Mouse (Mus musculus) midbrain, embryonic 12.5 days (tissue): ENCODE results near the gene Med26. TPM values are rescaled to one million over a fixed set of nuclear protein-coding genes. Genes with fewer than 3 reads are reported as not detected.

ENCODE experiments used
- ATAC-seq: fragments of 200-750 bp; cut with Nextera tagmentation; 2 replicates; pipeline ENCODE4 v1.8.0; 2017; ENCODE audit warnings: low read depth, moderate TSS enrichment, moderate library complexity; ENCODE audit not compliant: low FRiP score
- H3K27ac ChIP-seq: fragments of 300-500 bp; sonication (generic); replicated peaks from 2 replicates; pipeline ENCODE4 v1.5.1; 2016; ENCODE audit warnings: mild to moderate bottlenecking
- H3K27me3 ChIP-seq: fragments of 300-500 bp; sonication (generic); 2 replicates; pipeline ENCODE4 v1.6.1; 2016; ENCODE audit warnings: mild to moderate bottlenecking
- H3K36me3 ChIP-seq: fragments of 300-500 bp; sonication (generic); 2 replicates; pipeline ENCODE4 v1.6.1; 2016
- H3K4me1 ChIP-seq: fragments of 300-500 bp; sonication (generic); 2 replicates; pipeline ENCODE4 v1.6.1; 2016
- H3K4me2 ChIP-seq: fragments of 300-500 bp; sonication (generic); replicated peaks from 2 replicates; pipeline ENCODE4 v1.6.1; 2016; ENCODE audit warnings: mild to moderate bottlenecking, moderate library complexity
- H3K4me3 ChIP-seq: fragments of 300-500 bp; sonication (generic); 2 replicates; pipeline ENCODE4 v1.5.1; 2016; ENCODE audit warnings: mild to moderate bottlenecking
- H3K9ac ChIP-seq: fragments of 300-500 bp; sonication (generic); replicated peaks from 2 replicates; pipeline ENCODE4 v1.6.1; 2016; ENCODE audit warnings: mild to moderate bottlenecking, moderate library complexity
- H3K9me3 ChIP-seq: fragments of 300-500 bp; sonication (generic); 2 replicates; pipeline ENCODE4 v1.6.1; 2016; ENCODE audit warnings: mild to moderate bottlenecking
- WGBS: fragments of 180-500 bp; shearing (Covaris S2); methylation state at CpG from one replicate; pipeline ENCODE4 v1.1.7; 2016; 5-methylcytosine and 5-hydroxymethylcytosine counted together
- polyA plus RNA-seq: library from polyadenylated mRNA; unstranded; fragments of >200 nt; fragmentation: Nextera tagmentation; extraction: Ambion mirVana; gene quantifications from 2 replicates; pipeline ENCODE4 v1.2.1, GENCODE M21; 2016

Med26 gene
- polyA plus RNA-seq, 1 experiment from 2014 or later = 19.6 TPM

GRCm38 (mm10) chr8:72534888-72535287 lies 13.2 kb downstream of the Med26 start:
- Histone ChIP-seq H3K4me3 (no peak overlapping the region), H3K27ac (no peak overlapping the region), H3K9ac (no peak overlapping the region), H3K9me3 (no peaks in the 10 kb centered on the region), H3K36me3 (no peaks in the 10 kb centered on the region), H3K4me1 (no peaks in the 10 kb centered on the region), H3K4me2 (no peak overlapping the region), H3K27me3 (no peaks in the 10 kb centered on the region)
- ATAC-seq = no peak
- 93% methylated on average over 3 of the region's 3 CpGs for WGBS

- 100% methylated on average over 1 of the region's 1 CpGs for WGBS
- ATAC-seq = no peak
Measured at GRCm38 (mm10) chr8:72532103-72532502, 16.0 kb downstream of the Med26 start.

GRCm38 (mm10) chr8:72521888-72522287 lies 26.2 kb downstream of the Med26 start:
- Histone ChIP-seq H3K9ac (no peak overlapping the region), H3K4me2 (no peak overlapping the region), H3K9me3 (no peaks in the 10 kb centered on the region), H3K4me1 (0 out of 2 replicates have a peak, but pooled peaks cover 6% of the 10 kb centered on the region), H3K27me3 (no peaks in the 10 kb centered on the region), H3K4me3 (no peak overlapping the region), H3K36me3 (peaks cover 6% of the 10 kb centered on the region), H3K27ac (no peak overlapping the region)
- ATAC-seq = no peak

More at GRCm38 (mm10) chr8:72532103-72532502, 16.0 kb downstream of the Med26 start:
- Histone ChIP-seq H3K4me3 (no peak overlapping the region), H3K36me3 (0 out of 2 replicates have a peak, but pooled peaks cover under 1% of the 10 kb centered on the region), H3K27ac (no peak overlapping the region), H3K4me1 (no peaks in the 10 kb centered on the region), H3K27me3 (no peaks in the 10 kb centered on the region), H3K9me3 (no peaks in the 10 kb centered on the region), H3K9ac (no peak overlapping the region), H3K4me2 (no peak overlapping the region)

- Histone ChIP-seq H3K27me3 (no peaks in the 10 kb centered on the region), H3K9me3 (no peaks in the 10 kb centered on the region), H3K9ac (no peak overlapping the region; the same call in 1 of the 2 replicates), H3K4me2 (no peak overlapping the region), H3K27ac (no peak overlapping the region), H3K36me3 (peaks cover 4% of the 10 kb centered on the region; the same call in 1 of the 2 replicates), H3K4me1 (0 out of 2 replicates have a peak, but pooled peaks cover 6% of the 10 kb centered on the region), H3K4me3 (no peak overlapping the region)
- WGBS = 72% methylated on average over 7 of the region's 7 CpGs
- no peak for ATAC-seq
Measured at GRCm38 (mm10) chr8:72517421-72517988, 30.6 kb downstream of the Med26 start.

GRCm38 (mm10) chr8:72513158-72513557 lies 34.9 kb downstream of the Med26 start:
- Histone ChIP-seq H3K27me3 (no peaks in the 10 kb centered on the region), H3K4me2 (no peak overlapping the region), H3K27ac (no peak overlapping the region), H3K9me3 (no peaks in the 10 kb centered on the region), H3K4me1 (0 out of 2 replicates have a peak, but pooled peaks cover 1% of the 10 kb centered on the region), H3K4me3 (no peak overlapping the region), H3K36me3 (peaks cover 4% of the 10 kb centered on the region; the same call in 1 of the 2 replicates), H3K9ac (no peak overlapping the region; the same call in 1 of the 2 replicates)
- no peak for ATAC-seq
- WGBS = 88% methylated on average over 1 of the region's 1 CpGs

GRCm38 (mm10) chr8:72512648-72513047 lies 35.4 kb downstream of the Med26 start:
- ATAC-seq = no peak
- H3K9me3 ChIP-seq = no peaks in the 10 kb centered on the region
- WGBS = 92% methylated on average over 1 of the region's 1 CpGs

GRCm38 (mm10) chr8:72507505-72507904 lies 40.6 kb downstream of the Med26 start:
- no peak overlapping the region for H3K4me3 ChIP-seq
- WGBS = 79% methylated on average over 1 of the region's 1 CpGs

More at GRCm38 (mm10) chr8:72512648-72513047, 35.4 kb downstream of the Med26 start:
- Histone ChIP-seq H3K36me3 (peaks cover 4% of the 10 kb centered on the region; the same call in 1 of the 2 replicates), H3K4me3 (no peak overlapping the region), H3K27me3 (no peaks in the 10 kb centered on the region), H3K4me1 (no peaks in the 10 kb centered on the region), H3K9ac (no peak overlapping the region), H3K4me2 (no peak overlapping the region), H3K27ac (no peak overlapping the region)

GRCm38 (mm10) chr8:72504637-72505314 lies 43.3 kb downstream of the Med26 start:
- H3K4me1 ChIP-seq = no peaks in the 10 kb centered on the region
- no peak for ATAC-seq
- H3K9me3 ChIP-seq = no peaks in the 10 kb centered on the region
- no peaks in the 10 kb centered on the region for H3K27me3 ChIP-seq
- H3K4me3 ChIP-seq = no peak overlapping the region
- H3K4me2 ChIP-seq = no peak overlapping the region
- H3K27ac ChIP-seq = no peak overlapping the region
- H3K36me3 ChIP-seq = no peaks in the 10 kb centered on the region; the same call in 1 of the 2 replicates
- no peak overlapping the region for H3K9ac ChIP-seq

More at GRCm38 (mm10) chr8:72507505-72507904, 40.6 kb downstream of the Med26 start:
- Histone ChIP-seq H3K9ac (no peak overlapping the region), H3K27ac (no peak overlapping the region), H3K4me1 (no peaks in the 10 kb centered on the region), H3K27me3 (no peaks in the 10 kb centered on the region), H3K36me3 (no peaks in the 10 kb centered on the region; the same call in 1 of the 2 replicates), H3K9me3 (no peaks in the 10 kb centered on the region), H3K4me2 (no peak overlapping the region)
- ATAC-seq = no peak

- no peaks in the 10 kb centered on the region for H3K27me3 ChIP-seq
- no peaks in the 10 kb centered on the region for H3K4me1 ChIP-seq
- H3K27ac ChIP-seq = no peak overlapping the region
- H3K9me3 ChIP-seq = no peaks in the 10 kb centered on the region
- H3K36me3 ChIP-seq = no peaks in the 10 kb centered on the region; the same call in 1 of the 2 replicates
- ATAC-seq = no peak
- no peak overlapping the region for H3K4me3 ChIP-seq
- H3K9ac ChIP-seq = no peak overlapping the region
- no peak overlapping the region for H3K4me2 ChIP-seq
Measured at GRCm38 (mm10) chr8:72504137-72504536, 43.9 kb downstream of the Med26 start.

- H3K9ac ChIP-seq = no peak overlapping the region
- H3K4me3 ChIP-seq = no peak overlapping the region
- peaks cover 17% of the 10 kb centered on the region for H3K36me3 ChIP-seq
- H3K4me1 ChIP-seq = no peaks in the 10 kb centered on the region
- H3K27ac ChIP-seq = no peak overlapping the region
- no peak overlapping the region for H3K4me2 ChIP-seq
- ATAC-seq = no peak
- 96% methylated on average over 1 of the region's 1 CpGs for WGBS
- no peaks in the 10 kb centered on the region for H3K9me3 ChIP-seq
- H3K27me3 ChIP-seq = no peaks in the 10 kb centered on the region
Measured at GRCm38 (mm10) chr8:72500521-72500931, 47.5 kb downstream of the Med26 start.

- Histone ChIP-seq H3K4me1 (no peaks in the 10 kb centered on the region), H3K36me3 (peaks cover 25% of the 10 kb centered on the region), H3K9ac (no peak overlapping the region), H3K27ac (no peak overlapping the region), H3K4me3 (no peak overlapping the region), H3K27me3 (no peaks in the 10 kb centered on the region), H3K4me2 (no peak overlapping the region), H3K9me3 (no peaks in the 10 kb centered on the region)
- WGBS = 86% methylated on average over 2 of the region's 2 CpGs
- ATAC-seq = no peak
Measured at GRCm38 (mm10) chr8:72499521-72500284, 48.4 kb downstream of the Med26 start.

- whole genome bisulfite sequencing = 90% methylated on average over 4 of the region's 4 CpGs
- Histone ChIP-seq H3K4me3 (no peak overlapping the region), H3K4me1 (peaks cover 10% of the 10 kb centered on the region), H3K4me2 (no peak overlapping the region), H3K36me3 (peaks cover 25% of the 10 kb centered on the region), H3K27ac (no peak overlapping the region), H3K9me3 (no peaks in the 10 kb centered on the region), H3K27me3 (no peaks in the 10 kb centered on the region), H3K9ac (no peak overlapping the region)
- no peak for ATAC-seq
Measured at GRCm38 (mm10) chr8:72498527-72498926, 49.5 kb downstream of the Med26 start.
